Mouse (Mus musculus) spleen, embryonic (tissue): Measurements from ENCODE around the gene Gpr82.

ENCODE experiments used
- CTCF ChIA-PET: fragments of 350-600 bp; sonication (Branson Sonifier 250); formaldehyde crosslinking; loops from one replicate; lab custom pipeline; 2022; lab: Charles Lee

The Gpr82 gene

GRCm38 (mm10) chrX:13661063-13661462 is at the start of gene Gpr82:
Gpr82 (plus strand) TSS chrX:13661363.
- CTCF ChIA-PET, result interaction anchor here (0.7 kb wide), 1 partner anchor 84 kb away, joined by 3 read pairs; no protein-coding TSS in a partner anchor

- CTCF ChIA-PET, result no interaction called here
Observed at GRCm38 (mm10) chrX:13612115-13612514, 49.0 kb upstream of the Gpr82 start.

- CTCF ChIA-PET, result interaction anchor here (0.6 kb wide), 1 partner anchor 12 kb away, joined by 3 read pairs; no protein-coding TSS in a partner anchor
Observed at GRCm38 (mm10) chrX:13616726-13617125, 44.4 kb upstream of the Gpr82 start.

- CTCF ChIA-PET, result no interaction called here
Observed at GRCm38 (mm10) chrX:13617294-13617693, 43.9 kb upstream of the Gpr82 start.

GRCm38 (mm10) chrX:13618476-13618875 is 42.7 kb upstream of the Gpr82 start:
- CTCF ChIA-PET, result no interaction called here

- CTCF ChIA-PET, result no interaction called here
Observed at GRCm38 (mm10) chrX:13621473-13621872, 39.7 kb upstream of the Gpr82 start.

GRCm38 (mm10) chrX:13622654-13623053 is 38.5 kb upstream of the Gpr82 start:
- CTCF ChIA-PET, result no interaction called here

- CTCF ChIA-PET, result no interaction called here
Observed at GRCm38 (mm10) chrX:13631599-13632283, 29.4 kb upstream of the Gpr82 start, which contains the start of gene Gpr34. Gpr34 (plus strand) TSS chrX:13632089.

GRCm38 (mm10) chrX:13636398-13636797 is 24.8 kb upstream of the Gpr82 start:
- CTCF ChIA-PET, result no interaction called here

- CTCF ChIA-PET, result no interaction called here
Observed at GRCm38 (mm10) chrX:13638894-13639293, 22.3 kb upstream of the Gpr82 start.

GRCm38 (mm10) chrX:13651889-13652288 is 9.3 kb upstream of the Gpr82 start:
- CTCF ChIA-PET, result no interaction called here

- CTCF ChIA-PET, result no interaction called here
Observed at GRCm38 (mm10) chrX:13652291-13652690, 8.9 kb upstream of the Gpr82 start.

GRCm38 (mm10) chrX:13655005-13655421 is 6.2 kb upstream of the Gpr82 start:
- CTCF ChIA-PET, result no interaction called here

- CTCF ChIA-PET, result interaction anchor here (1.2 kb wide), 1 partner anchor 431 kb away, joined by 5 read pairs; no protein-coding TSS in a partner anchor
Observed at GRCm38 (mm10) chrX:13655906-13656305, 5.3 kb upstream of the Gpr82 start.

- CTCF ChIA-PET, result interaction anchor here (1.2 kb wide), 1 partner anchor 432 kb away, joined by 5 read pairs; no protein-coding TSS in a partner anchor
Observed at GRCm38 (mm10) chrX:13656721-13657120, 4.4 kb upstream of the Gpr82 start.

- CTCF ChIA-PET, result no interaction called here
Observed at GRCm38 (mm10) chrX:13658616-13659140, 2.5 kb upstream of the Gpr82 start.

GRCm38 (mm10) chrX:13659201-13659890 is 1.8 kb upstream of the Gpr82 start:
- CTCF ChIA-PET, result no interaction called here

- CTCF ChIA-PET, result no interaction called here
Observed at GRCm38 (mm10) chrX:13668867-13669266, 7.7 kb downstream of the Gpr82 start.

- CTCF ChIA-PET, result no interaction called here
Observed at GRCm38 (mm10) chrX:13670342-13670741, 9.2 kb downstream of the Gpr82 start.

- CTCF ChIA-PET, result no interaction called here
Observed at GRCm38 (mm10) chrX:13673001-13673400, 11.8 kb downstream of the Gpr82 start.

- CTCF ChIA-PET, result no interaction called here
Observed at GRCm38 (mm10) chrX:13681748-13682147, 20.6 kb downstream of the Gpr82 start.

GRCm38 (mm10) chrX:13686589-13686988 is 25.4 kb downstream of the Gpr82 start:
- CTCF ChIA-PET, result interaction anchor here (0.7 kb wide), 1 partner anchor 415 kb away, joined by 3 read pairs; no protein-coding TSS in a partner anchor
